In the genomic region with DNA sequence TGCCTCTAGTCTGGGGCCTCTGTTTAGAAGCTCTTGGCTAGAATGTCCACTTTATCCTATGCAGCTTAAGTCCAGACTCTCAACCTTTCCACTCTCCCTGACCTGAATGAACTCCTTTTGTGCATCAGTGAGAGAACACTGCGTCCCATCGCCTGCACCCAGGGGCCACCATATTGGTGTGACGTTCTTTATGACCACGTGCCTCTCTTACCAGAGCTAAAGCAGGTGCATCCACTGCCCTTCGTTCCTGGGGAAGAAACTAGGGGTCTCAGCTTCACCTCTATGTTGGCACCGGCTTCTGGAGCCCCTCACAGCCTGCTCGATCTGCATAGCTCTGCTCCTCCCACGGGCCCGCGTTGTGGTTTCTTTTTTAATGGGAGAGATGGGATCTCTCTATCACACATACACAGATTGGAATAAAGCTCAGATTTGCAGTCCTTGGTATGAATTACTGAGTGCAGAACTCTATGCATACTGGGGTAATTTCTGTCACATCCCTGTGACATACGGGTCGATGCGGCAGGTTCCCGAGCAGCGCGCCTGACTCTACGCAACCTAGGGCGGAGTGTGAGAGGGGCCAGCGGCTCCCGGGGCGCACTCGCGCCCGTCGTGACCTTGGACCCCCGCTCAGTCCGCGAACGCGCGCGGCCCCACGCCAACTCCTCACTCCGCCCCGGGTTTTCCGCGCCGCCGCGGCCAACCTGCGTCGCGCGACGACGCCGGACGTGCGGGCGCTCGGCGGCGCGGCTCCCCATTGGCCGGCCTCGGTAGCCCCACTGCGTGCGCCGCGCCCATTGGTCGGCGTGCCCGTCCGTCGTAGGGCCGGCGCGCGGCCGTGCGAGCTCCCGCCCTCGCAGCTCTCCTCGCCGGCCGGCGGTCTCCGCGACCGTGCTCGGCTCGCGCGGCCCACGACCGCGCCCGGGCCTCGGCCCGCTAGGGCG, we compare ENCODE assay signal across 1 mouse cellular context.
TF ChIP-seq lines count a peak whose summit lies in the region.

A gene (plus strand): TSS at position 831 of the 941 bp plus-strand sequence.

TF ChIP-seq in MEL, 35 proteins besides CTCF, POLR2A, EP300 and RAD21 (continued from another document):
- peak; percentile 94 for TF ChIP-seq MYC (IDR thresholded peaks at IDR 0.05; ENCODE audit: low read depth, low read length)
- peak; percentile 73 for TF ChIP-seq POLR2AphosphoS2 (IDR thresholded peaks at IDR 0.05; ENCODE audit: low read length)
- TF ChIP-seq TCF12 (IDR thresholded peaks at IDR 0.05; ENCODE audit: low read depth, low read length) = peak; percentile 65; the same call in 1 of the 2 replicates
- no peak for TF ChIP-seq NRF1 (IDR thresholded peaks at IDR 0.05; ENCODE audit: insufficient read depth, low read depth, low read length, poor library complexity, severe bottlenecking)
- 0 out of 4 replicates have a peak, but pooled peaks of 1 of the 2 experiments have one; percentile 39 for TF ChIP-seq USF2 (IDR thresholded peaks at IDR 0.05; ENCODE audit: borderline replicate concordance in 1 of 2, insufficient read depth in 1 of 2, low read depth in 1 of 2, low read length in 2 of 2)
- no peak for TF ChIP-seq GATA1 (IDR thresholded peaks at IDR 0.05; ENCODE audit: low read depth, low read length)
- no peak for TF ChIP-seq GABPA (IDR thresholded peaks at IDR 0.05; ENCODE audit: low read depth, low read length)
- no peak for TF ChIP-seq MYB (IDR thresholded peaks at IDR 0.05; ENCODE audit: low read depth, low read length)
- no peak for TF ChIP-seq MAFK (IDR thresholded peaks at IDR 0.05; ENCODE audit: borderline replicate concordance, low read depth, low read length)
- TF ChIP-seq TBP (IDR thresholded peaks at IDR 0.05; ENCODE audit: low read depth, low read length) = peak; percentile 20; the same call in 1 of the 2 replicates
